Mouse (Mus musculus) left cerebral cortex, adult 9 months (tissue): ENCODE data around the gene Morf4l1.
A peak's percentile ranks its signal among the peaks of the same experiment; 100 is the strongest.
"Not testable (repeated sequence)": the region's sequence is repeated elsewhere in the genome, so short reads cannot be mapped to it uniquely, and the experiment has no call there.

Experiments
- DNase-seq, 2 experiments: peaks; one replicate each; pipeline ENCODE4 v3.0.0; 2022; ENCODE audit warnings: low spot score in 2 of 2

The Morf4l1 gene

DNA sequence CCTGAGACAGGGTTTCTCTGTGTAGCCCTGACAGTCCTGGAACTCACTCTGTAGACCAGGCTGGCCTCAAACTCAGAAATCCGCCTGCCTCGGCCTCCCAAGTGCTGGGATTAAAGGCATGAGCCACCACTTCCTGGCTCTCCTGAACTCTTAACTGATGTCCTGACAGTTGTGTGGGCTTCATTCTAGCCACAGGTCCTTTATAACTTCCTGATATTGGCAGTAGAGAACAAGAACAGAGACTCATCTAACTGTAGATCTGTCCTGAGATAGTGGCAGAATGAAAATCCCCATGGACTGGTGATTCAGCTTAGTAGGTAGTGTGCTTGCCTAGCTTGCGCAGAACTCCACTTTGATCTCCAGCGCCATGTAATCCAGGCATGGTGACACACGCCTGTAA lies 53.6 kb downstream of the Morf4l1 start:
- DNase-seq = not testable (repeated sequence)

DNA sequence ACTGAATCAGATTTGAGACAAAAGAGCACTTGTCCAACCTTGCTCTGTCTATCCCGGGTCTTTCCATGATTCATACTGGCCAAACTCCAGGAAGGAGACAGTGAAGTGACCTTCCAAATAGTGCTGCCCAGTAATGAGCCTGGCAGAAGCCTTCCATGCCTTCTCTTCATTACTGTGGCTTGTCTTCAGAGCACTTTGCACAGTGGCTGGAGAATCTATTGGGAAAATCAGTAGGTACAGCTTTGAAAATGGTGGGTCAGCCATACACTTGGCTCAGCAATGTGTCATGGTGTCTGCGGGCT lies 54.0 kb downstream of the Morf4l1 start:
- no peak for DNase-seq

DNA sequence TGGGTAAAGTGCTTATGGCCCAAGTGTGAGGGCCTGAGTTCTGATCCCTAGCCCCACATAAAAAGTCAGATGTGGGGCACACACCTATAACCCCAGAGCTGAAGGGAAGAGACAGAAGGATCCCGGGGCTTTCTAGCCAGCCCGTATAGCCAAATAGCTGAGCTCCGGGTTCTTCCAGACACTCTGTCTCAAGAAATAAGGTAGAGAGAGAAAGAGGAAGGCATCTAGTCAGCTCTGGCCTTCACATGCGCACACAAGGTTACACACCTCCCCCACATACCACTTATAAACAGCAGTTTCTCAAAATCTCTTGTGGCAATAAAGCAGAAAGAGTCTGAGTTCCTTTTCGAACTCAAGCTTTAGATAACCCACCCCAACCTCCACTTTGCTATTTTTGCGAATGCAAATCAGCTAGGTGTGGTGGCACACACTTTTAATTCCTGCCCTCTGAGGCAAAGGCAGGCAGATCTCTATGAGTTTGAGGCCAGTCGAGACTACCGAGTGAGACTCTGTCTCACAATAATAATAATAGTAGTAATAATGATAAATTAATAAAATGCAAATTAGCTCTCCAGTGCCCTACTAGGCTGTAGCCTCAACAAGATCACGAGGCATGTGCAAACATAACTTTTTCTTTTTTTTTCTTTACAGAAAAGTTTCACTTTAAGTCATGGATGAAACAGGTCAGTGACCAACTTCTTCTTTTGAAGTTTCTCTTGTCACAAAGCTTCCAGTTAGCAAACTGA lies 54.6 kb downstream of the Morf4l1 start:
- DNase-seq = no peak

DNA sequence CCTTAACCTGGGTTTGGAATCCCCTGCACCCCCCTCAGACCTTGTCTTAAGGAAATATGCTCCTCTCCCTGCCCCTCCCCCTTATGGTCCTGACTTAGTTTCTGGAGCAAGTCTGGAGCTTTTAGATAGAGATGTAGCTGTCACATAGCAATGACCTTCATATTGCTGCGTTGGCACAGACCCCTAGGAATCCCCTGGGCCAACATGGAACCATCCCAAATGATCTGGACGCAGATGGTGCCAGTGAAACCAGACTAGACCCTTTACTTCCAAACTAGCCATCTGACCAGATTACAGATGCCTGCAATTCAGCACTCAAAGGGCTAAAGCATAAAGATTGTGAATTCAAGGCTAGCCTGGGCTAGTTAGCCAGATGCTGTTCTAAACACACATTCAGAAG lies 57.9 kb downstream of the Morf4l1 start:
- no peak for DNase-seq

DNA sequence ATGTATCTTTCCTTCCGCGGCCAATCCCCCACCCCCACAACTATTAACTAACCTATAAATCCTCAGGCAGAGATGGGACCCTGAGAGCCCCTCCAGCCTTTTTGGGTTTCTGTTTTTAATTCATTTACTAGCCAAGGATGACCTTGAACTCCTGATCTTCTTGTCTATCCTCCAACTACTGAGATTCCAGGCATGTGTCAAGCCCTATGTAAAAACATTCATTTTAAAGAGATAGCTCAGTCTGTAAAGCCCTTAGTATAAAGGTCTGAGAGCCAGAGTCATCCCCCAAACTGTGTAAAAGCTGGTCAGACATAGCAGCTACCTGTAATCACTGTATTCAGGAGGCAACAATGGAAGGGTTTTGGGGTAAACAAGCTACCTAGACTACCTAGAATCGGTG lies 58.7 kb downstream of the Morf4l1 start:
- DNase-seq = no peak

DNA sequence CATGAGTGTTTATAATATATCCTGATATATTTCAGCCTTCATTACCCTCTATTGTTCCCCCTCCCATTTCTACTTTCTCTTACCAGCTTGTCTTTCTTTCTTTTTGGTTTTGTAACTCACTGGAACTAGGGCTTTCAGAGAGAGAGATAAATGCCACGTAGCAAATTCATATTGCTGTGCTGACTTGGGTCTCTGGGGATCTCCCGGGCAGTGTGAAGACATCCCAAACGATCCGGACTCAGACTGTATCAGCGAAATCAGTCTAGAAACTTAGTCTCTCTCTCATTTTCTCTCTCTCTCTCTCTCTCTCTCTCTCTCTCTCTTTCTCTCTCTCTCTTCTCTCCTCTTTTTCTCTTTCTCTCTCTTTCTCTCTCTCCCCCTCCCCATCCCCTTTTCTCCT lies 59.2 kb downstream of the Morf4l1 start:
- DNase-seq = no peak

DNA sequence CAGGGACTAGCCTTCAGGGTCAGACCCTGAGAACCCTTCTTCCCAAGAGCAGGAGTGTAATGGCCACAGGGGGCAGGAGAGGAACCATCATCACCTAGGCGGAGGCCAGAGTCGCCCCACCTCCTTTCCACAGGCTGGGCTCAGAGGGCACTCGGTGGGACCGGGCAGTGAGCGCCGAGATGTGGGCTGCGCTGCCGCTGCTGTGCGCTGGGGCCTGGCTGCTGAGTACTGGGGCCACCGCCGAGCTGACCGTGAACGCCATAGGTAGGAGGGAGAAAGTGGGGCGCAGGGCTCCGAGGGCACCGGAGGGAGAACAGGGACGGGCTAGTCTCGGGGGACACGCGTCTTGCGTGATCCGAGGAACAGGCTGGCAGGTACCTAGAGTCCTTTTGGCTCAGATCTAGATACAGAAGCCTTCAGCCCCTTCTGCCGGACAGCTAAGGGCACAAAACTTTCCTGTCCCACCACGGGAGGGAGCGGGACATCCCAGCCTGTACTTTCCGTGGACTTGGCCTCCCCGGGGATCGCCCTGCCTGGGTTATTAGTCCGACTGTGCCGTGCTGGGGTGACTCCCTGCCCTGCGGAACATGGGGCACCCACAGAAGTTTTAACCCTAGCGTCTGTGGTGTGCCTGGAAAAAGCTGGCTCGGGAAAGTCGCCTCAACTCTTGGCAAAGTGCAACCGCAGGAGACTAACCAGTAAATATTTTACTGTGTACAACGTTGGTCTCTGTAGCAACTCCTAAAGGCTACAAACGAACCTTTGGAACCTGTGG lies 60.0 kb downstream of the Morf4l1 start:
- DNase-seq = peak in 1 of 2 experiments; percentile 32

DNA sequence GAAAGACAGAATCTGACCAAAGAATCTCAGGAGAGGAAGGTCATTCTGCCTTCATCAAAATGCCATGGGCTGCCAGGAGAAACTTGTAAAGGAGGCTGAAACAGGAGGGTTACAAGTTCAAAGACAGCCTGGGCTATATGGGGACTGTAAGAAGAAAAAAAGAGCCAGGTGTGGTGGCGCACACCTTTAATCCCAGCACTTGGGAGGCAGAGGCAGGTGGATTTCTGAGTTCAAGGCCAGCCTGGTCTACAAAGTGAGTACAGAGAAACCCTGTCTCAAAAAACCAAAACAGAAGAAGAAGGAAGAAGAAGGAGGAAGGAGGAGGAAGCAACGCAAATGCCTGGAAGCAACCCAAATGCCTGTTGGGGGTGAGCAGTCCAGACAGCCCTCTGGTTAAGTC lies 60.7 kb downstream of the Morf4l1 start, which contains the start of gene Ctsh:
TSS of gene Ctsh (plus strand) at position 301 of the 400 bp plus-strand sequence.
- DNase-seq = no peak

DNA sequence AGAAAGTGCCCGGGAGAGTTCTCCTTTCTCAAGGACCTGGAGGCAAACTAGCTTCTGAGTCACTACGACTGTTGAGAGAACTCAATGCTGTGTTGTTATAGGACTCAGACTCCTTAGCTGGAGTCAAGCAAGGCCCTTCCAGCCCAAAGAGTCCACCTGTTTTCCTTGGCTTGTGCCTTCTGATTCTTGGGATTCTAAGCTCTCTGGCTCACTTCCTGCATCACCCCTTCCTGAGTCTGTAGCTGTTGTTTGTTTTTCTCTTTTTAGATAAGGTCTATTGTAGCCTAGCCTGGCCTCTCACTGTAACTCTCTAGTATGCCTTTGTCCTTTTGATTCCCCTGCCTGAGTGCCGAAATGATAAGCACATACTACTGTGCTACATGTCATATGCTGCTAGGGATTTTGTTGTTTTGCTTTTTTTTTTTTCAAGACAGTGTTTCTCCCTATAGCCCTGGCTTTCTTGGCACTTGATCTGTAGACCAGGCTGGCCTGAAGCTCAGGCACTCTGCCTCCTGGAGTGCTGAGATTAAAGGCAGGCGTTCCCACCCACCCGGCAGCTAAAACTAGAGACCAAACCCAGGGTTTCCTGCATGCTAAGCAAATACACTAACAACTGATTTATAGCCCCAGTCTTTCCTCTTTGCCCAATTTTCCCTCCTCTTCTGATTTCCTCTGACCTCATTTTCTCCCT lies 66.5 kb downstream of the Morf4l1 start:
- no peak for DNase-seq

DNA sequence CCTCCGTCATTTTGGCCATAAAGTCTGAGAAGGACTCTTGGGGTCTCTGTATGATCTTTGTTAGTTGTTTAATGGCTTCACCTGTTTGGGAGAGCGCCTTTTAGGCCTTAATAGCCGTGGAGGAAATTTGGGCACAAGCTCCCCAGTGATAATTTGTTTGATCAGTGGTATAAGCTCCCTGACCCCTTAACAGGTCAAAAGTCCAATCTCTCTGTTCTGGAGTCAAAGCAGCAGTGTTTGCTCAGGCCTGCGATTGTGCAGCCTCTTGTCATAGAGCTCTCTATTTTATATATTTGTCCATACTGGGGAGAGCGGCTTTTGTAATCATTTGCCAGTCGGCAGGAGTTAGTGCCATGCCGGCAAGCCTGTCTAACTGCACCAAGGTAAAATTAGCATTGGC lies 69.4 kb downstream of the Morf4l1 start:
- no peak for DNase-seq

DNA sequence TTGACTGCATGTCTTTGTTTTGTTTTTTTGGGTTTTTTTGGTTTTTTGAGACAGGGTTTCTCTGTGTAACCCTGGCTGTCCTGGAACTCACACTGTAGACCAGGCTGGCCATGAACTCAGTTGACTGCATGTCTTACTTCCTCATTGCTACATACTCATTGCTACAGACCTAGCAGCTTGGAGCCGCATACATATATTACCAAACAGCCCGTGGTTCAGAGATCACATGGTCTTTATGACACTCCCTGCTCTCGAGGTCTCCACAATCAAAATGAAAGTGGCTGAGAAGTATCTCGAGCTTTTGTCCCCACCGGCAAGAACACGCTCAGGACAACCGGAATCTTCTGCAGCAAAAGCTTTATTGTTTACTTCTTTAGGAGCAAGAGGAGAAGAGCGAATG lies 71.7 kb downstream of the Morf4l1 start:
- not testable (repeated sequence) for DNase-seq
